Mouse (Mus musculus) right cerebral cortex, adult 18-20 months (tissue): ENCODE measurements at regions not wholly inside any gene's neighbourhood (a gene's known extent, or its start where the extent isn't known, plus 50 kb on each side); places are given as distances from the start of the nearest gene placed in this dataset.
A peak's percentile ranks its signal among the peaks of the same experiment; 100 is the strongest.

Experiments used
- DNase-seq: peaks from one replicate; pipeline ENCODE4 v3.0.0; 2022; ENCODE audit warnings: mixed read lengths

DNA sequence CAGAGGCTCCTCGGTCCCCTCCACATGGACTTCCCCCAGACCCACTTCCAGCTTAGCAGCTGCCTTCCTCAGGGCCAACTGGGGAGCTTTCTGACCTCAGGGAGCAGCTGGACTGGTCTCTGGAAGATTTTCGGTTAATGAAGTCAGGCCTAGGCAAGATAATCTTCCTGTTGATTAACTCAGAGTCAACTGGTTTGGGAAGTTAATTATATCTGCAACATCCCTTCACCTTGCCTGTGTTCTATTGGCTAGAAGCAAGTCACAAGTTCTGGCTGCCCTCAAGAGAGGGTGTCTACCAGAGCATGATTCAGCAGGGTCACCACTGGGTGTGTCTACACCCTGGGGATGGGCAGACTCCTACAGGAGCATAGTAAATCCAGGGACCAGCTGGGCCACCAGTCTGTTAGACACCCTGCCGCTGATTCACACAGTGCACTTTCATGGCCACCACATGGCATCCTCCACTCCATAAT, 53.9 kb upstream of the Maml3 start:
- DNase-seq = no peak

DNA sequence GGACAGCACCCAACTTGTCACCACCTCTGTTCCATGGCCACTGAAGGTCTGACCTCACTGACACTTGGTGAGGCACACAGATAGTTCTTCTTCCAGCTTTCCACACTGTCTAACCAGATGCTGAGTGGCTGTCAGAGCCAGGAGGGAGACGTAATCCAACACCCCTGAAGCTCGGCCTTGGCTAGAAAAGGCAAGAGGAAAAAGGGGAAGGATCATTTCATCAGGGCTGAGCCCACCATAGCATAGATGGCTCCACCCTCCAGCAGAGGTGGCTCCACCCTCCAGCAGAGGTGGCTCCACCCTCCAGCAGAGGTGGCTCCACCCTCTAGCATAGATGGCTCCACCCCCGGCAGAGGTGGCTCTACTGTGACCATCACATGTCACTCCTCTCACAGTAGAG, 56.8 kb upstream of the Maml3 start:
- DNase-seq = no peak

- DNase-seq = no peak
Observed at GRCm38 (mm10) chr3:52163990-52164389, 59.1 kb upstream of the Maml3 start.

- no peak for DNase-seq
Observed at GRCm38 (mm10) chr3:52167420-52167819, 62.5 kb upstream of the Maml3 start.

- DNase-seq = no peak
Observed at GRCm38 (mm10) chr3:52170847-52171246, 66.0 kb upstream of the Maml3 start.

GRCm38 (mm10) chr3:52171303-52171702, 66.4 kb upstream of the Maml3 start:
- DNase-seq = no peak

DNA sequence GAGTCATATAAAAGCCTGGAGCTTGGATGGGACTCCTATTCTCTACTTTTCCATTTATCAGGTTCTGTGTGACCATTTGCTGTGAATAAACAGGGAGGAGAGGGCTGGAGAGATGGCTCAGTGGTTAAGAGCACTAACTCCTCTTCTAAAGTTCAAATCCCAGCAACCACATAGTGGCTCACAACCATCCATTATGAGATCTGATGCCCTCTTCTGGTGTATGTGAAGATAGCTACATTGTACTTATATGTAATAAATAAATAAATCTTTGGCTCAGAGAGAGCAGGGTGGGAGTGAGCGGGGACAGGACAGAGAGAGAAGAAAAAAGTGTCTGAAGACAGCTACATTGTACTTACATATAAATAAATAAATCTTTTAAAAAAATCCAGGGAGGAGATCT, 68.6 kb upstream of the Maml3 start:
- DNase-seq = no peak

DNA sequence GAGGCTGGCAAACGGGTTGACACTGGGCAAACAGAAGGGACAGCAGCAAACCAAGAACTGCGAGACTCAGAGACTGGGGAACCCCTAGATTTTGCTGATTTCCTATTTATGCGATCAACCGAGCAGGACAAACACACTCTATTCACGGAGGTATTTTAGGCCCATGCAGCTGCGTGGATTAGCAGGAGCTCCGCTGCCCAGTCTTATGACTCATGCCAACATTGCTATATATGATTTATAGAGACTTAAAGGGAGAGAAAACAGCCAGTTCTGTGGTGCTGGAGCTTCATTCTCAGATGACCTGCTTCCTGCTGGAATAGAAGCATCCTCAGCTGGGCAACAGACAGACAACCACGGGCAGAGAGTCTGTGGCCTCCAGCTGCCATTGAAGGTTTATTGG, 71.2 kb upstream of the Maml3 start:
- DNase-seq = no peak

- DNase-seq = no peak
Observed at GRCm38 (mm10) chr3:52178851-52179250, 74.0 kb upstream of the Maml3 start.

DNA sequence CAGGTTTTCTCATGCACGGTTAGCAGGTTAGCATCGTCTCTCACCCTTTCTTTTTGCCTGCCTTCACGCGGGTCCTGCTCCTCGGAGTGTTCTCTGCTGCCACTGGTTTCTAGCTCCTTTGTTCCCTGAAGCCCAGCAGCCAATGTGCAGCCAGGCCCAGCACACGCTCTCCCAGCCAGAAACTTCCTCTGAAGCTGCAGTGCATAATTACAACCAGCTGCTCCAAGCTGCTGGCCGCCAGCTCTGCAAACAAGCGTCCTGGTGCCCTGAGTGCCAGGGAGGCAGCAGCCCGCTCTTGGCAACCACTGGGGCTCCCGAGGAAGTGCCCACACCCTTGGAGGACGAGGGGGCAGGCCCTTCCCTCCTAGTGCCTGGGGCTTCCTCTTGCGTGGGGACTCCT, 74.8 kb upstream of the Maml3 start:
- DNase-seq = peak; percentile 82

GRCm38 (mm10) chr3:52180306-52180705, 75.4 kb upstream of the Maml3 start:
- no peak for DNase-seq

GRCm38 (mm10) chr3:52180785-52181184, 75.9 kb upstream of the Maml3 start:
- DNase-seq = peak; percentile 54

- no peak for DNase-seq
Observed at GRCm38 (mm10) chr3:52181326-52182101, 76.6 kb upstream of the Maml3 start.

DNA sequence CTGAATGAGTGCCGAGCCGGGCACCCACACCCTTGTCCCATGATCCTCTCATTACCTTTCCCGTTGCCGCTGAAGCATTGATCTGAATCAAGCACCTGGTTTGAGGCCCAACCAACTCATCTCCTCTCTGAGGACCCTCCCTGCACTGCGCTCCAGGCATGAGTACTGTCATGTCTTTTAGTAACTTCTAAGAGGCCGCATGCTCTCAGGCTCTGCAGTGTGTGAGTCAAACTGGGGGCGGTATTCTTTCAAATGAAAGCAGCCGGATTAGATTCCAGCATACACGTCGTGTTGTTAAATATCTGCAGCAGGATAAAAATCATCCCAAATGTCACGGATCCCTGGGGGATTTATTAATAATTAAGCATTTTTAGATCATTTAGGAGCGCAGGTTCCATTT, 79.4 kb upstream of the Maml3 start:
- DNase-seq = peak; percentile 30

- DNase-seq = no peak
Observed at GRCm38 (mm10) chr3:52185351-52185750, 80.5 kb upstream of the Maml3 start.

DNA sequence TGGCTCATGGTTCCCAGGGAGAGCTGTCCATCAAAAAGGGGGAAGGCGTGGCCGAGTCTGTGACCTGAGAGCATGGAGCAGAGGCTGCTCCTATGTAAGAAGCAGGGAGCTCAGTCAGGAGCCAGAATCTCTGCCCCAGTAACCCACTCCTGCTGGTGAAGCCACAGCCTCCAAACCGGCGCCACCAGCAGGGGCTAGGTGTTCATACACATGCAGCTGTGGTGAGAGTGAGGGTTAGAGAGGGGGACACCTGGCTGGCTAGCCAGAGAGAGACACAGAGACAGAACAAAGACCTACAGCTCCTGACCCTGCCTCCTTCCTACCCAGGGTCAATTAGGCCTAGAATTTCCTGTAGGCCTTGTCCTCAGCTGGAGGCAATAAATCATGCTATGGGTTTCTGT, 80.7 kb upstream of the Foxo1 start:
- no peak for DNase-seq

GRCm38 (mm10) chr3:52188303-52188702, 79.8 kb upstream of the Foxo1 start:
- DNase-seq = no peak

DNA sequence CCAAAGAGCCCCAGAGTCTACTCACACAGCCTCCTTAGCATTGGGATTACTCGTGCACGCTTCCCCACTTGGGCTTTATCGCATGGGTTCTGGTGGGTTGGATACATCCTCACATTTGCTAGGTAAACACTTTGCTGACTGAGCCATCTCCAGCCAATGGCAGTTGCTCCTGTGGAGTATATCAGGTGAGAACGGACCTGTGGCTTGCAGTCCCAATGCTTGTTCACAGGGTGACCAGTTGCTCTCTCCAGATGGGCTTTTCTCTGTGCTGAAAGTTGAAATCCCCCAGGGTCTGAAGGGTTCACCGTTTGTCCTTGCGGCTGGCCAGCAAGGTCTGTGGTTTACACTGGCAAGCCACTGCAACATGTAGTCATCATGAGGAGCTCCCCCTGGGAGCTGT, 79.1 kb upstream of the Foxo1 start:
- no peak for DNase-seq

DNA sequence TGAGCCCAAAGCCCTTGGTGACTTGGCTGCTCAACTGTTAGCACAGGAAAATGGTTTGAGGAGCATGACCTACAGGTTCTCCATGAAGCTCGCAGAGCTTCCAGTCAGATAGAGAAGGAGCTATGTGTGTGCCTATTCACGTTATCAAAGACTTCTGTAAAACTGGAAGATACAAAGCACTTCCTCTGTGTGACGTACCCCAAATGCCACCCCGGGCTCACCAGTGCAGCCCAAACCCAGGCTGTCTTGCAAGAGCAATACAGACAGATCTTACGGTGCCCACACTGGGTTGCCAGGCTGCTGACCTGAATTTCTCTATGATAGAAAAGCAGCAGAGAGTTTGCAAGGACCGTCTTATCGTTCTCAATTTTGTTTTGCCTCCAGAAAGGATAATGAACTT, 78.1 kb upstream of the Foxo1 start:
- no peak for DNase-seq

- DNase-seq = no peak
Observed at GRCm38 (mm10) chr3:52193026-52193425, 75.1 kb upstream of the Foxo1 start.

- DNase-seq = no peak
Observed at GRCm38 (mm10) chr3:52194216-52194615, 73.9 kb upstream of the Foxo1 start.

GRCm38 (mm10) chr3:52195486-52195885, 72.7 kb upstream of the Foxo1 start:
- no peak for DNase-seq

GRCm38 (mm10) chr3:52196047-52196935, 71.8 kb upstream of the Foxo1 start:
- DNase-seq = peak; percentile 77

GRCm38 (mm10) chr3:52196936-52197246, 71.2 kb upstream of the Foxo1 start:
- DNase-seq = no peak
